ENCODE assay signal across 25 mouse cellular contexts in the genomic region with DNA sequence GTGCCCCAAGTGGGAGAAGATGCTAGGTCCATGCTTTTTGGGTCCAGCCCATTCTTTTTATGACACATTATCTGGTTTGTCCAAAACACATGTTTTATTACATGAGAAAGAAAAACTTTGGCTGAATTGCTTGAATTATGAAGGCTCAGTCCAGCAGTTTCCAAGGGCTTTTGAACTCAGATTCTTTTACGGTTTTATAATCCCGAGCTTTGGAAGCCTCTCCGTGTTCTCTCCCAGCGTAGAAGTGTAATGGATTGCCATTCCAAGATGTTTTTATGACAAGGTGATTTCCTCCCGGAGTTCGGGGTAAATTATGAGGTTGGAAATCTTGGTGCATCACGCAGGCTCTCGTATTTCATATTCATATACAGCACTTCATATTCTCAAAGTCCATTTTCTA.
"Had no signal": no experiment of that assay in that cellular context is flagged by ENCODE, and none has a peak within 500 bp of the region (broad histone marks: within the 10 kb centered on the region; RNA-seq: fewer than 3 reads in every experiment).

No protein-coding gene starts in this region.

- H3K36me3 ChIP-seq: heart, embryonic 13.5 days; heart, embryonic 15.5 days; hindbrain, embryonic 10.5 days; hindbrain, embryonic 12.5 days; intestine, embryonic 15.5 days; liver, embryonic 13.5 days; liver, embryonic 15.5 days had no signal

- H3K4me1 ChIP-seq: heart, embryonic 13.5 days; heart, embryonic 15.5 days; hindbrain, embryonic 12.5 days; intestine, embryonic 15.5 days; liver, embryonic 13.5 days; liver, embryonic 15.5 days had no signal

- DNase-seq: forebrain, postnatal 0 days; gastrocnemius, postnatal 14 days; gastrocnemius, postnatal 36 days; heart, adult 11 months; heart, adult 2 months; heart, postnatal 4 days; kidney, adult 18-20 months; kidney, adult 8-10 months; kidney, postnatal 25 days; liver; liver, embryonic 13.5 days had no signal

- H3K4me2 ChIP-seq: heart, embryonic 11.5 days; heart, embryonic 13.5 days; heart, embryonic 15.5 days; hindbrain, embryonic 12.5 days; hindbrain, embryonic 14.5 days; intestine, embryonic 15.5 days; liver, embryonic 11.5 days; liver, embryonic 13.5 days; liver, embryonic 15.5 days had no signal

- H3K9me3 ChIP-seq: heart, embryonic 13.5 days; heart, embryonic 15.5 days; hindbrain, embryonic 10.5 days; hindbrain, embryonic 12.5 days; intestine, embryonic 15.5 days; liver, embryonic 13.5 days; liver, embryonic 15.5 days had no signal

- H3K27me3 ChIP-seq: heart, embryonic 15.5 days; hindbrain, embryonic 12.5 days; intestine, embryonic 15.5 days; liver, embryonic 13.5 days; liver, embryonic 15.5 days had no signal

- ATAC-seq: forebrain, postnatal 0 days; hindbrain, embryonic 16.5 days; inflammation-experienced regulatory T-cells, adult 6 months; intestine, embryonic 15.5 days; intestine, postnatal 0 days had no signal

- H3K27ac ChIP-seq: heart, adult 2 months; heart, embryonic 13.5 days; heart, embryonic 15.5 days; hindbrain, embryonic 10.5 days; hindbrain, embryonic 12.5 days; hindbrain, embryonic 14.5 days; intestine, embryonic 15.5 days; layer of hippocampus, adult 2 months; left cerebral cortex, adult 2 months; liver, embryonic 13.5 days; liver, embryonic 15.5 days had no signal

- H3K9ac ChIP-seq: forebrain, postnatal 0 days; heart, embryonic 13.5 days; heart, embryonic 15.5 days; hindbrain, embryonic 12.5 days; hindbrain, embryonic 14.5 days; intestine, embryonic 15.5 days; liver, embryonic 13.5 days; liver, embryonic 15.5 days had no signal

- H3K4me3 ChIP-seq: heart, adult 2 months; heart, embryonic 13.5 days; heart, embryonic 15.5 days; hindbrain, embryonic 10.5 days; hindbrain, embryonic 12.5 days; intestine, embryonic 15.5 days; layer of hippocampus, adult 2 months; left cerebral cortex, adult 2 months; liver, embryonic 13.5 days; liver, embryonic 15.5 days had no signal
